Comparison of ENCODE assay signal across 7 mouse cellular contexts in genomic region chr13:20184239-20185033, GRCm38 (mm10).
DNase-seq lines count a peak whose midpoint lies in the region; ATAC-seq and TF ChIP-seq lines count a peak whose summit lies in the region.

No protein-coding gene starts in this region.

- H3K4me2 ChIP-seq in liver, embryonic 16.5 days (ENCODE audit: low read depth, low read length), result peak overlapping the region; percentile 39

- peak; percentile 17 for ATAC-seq in granulocyte monocyte progenitor cell, adult 5-6 weeks (replicated peaks; ENCODE audit: poor library complexity, severe bottlenecking)
- ATAC-seq in liver, embryonic 16.5 days (ENCODE audit: low read depth), result peak; percentile 22; the same call in 1 of the 2 replicates

- TF ChIP-seq POLR2A in spleen, adult 2 months (IDR thresholded peaks at IDR 0.05; ENCODE audit: low read depth, low read length), result no peak

- H3K36me3 ChIP-seq in spleen, adult 2 months (ENCODE audit: control insufficient read depth, insufficient read depth, low read length), result no peaks in the 10 kb centered on the region; the same call in 1 of the 2 replicates
- no peaks in the 10 kb centered on the region for H3K36me3 ChIP-seq in liver, embryonic 16.5 days (ENCODE audit: control insufficient read depth, insufficient read depth)

- 3% methylated on average over 13 of the region's 13 CpGs for WGBS in spleen, adult 2 months
- 12% methylated on average over 13 of the region's 13 CpGs for WGBS in liver, embryonic 16.5 days (ENCODE audit: insufficient replicate concordance)

- H3K27ac ChIP-seq in spleen, adult 2 months (ENCODE audit: insufficient read depth, low read length), result peak overlapping the region; percentile 92
- peak overlapping the region; percentile 20 for H3K27ac ChIP-seq in liver, embryonic 16.5 days (ENCODE audit: low read length)

- H3K4me3 ChIP-seq in spleen, adult 2 months (ENCODE audit: extremely low read depth, insufficient read depth, insufficient read length), result peak overlapping the region; percentile 63
- peak overlapping the region; percentile 39; the same call in 1 of the 2 replicates for H3K4me3 ChIP-seq in liver, embryonic 16.5 days (ENCODE audit: low read depth, low read length)

- DNase-seq in spleen, adult 2 months (ENCODE audit: low read depth in 1 of 2, low spot score in 2 of 2), result peak; percentile 30 to 40
- DNase-seq in spleen, postnatal 14 days (ENCODE audit: low spot score in 2 of 2), result no peak
- DNase-seq in thymus, postnatal 0 days (ENCODE audit: low spot score), result peak; percentile 79
- DNase-seq in adipocyte (ENCODE audit: low spot score), result no peak
- DNase-seq in layer of hippocampus, postnatal 25 days (ENCODE audit: extremely low spot score in 1 of 2, low spot score in 1 of 2), result no peak

- H3K27me3 ChIP-seq in spleen, adult 2 months (ENCODE audit: control insufficient read depth, insufficient read depth, low read length), result no peaks in the 10 kb centered on the region
- peaks cover 13% of the 10 kb centered on the region for H3K27me3 ChIP-seq in liver, embryonic 16.5 days (ENCODE audit: control insufficient read depth, insufficient read depth, low read depth, low read length)

- no peak overlapping the region for H3K9ac ChIP-seq in liver, embryonic 16.5 days (ENCODE audit: low read depth, low read length)

- no peaks in the 10 kb centered on the region for H3K9me3 ChIP-seq in liver, embryonic 16.5 days (replicated peaks; ENCODE audit: control insufficient read depth, low read length)

- TF ChIP-seq CTCF in spleen, adult 2 months (IDR thresholded peaks at IDR 0.05; ENCODE audit: extremely low read depth, insufficient read depth, insufficient read length, insufficient replicate concordance), result no peak

- H3K4me1 ChIP-seq in spleen, adult 2 months (ENCODE audit: control insufficient read depth, insufficient read depth, insufficient read length), result peaks cover 21% of the 10 kb centered on the region; the same call in 1 of the 2 replicates
- H3K4me1 ChIP-seq in liver, embryonic 16.5 days (ENCODE audit: control insufficient read depth, low read depth, low read length), result peaks cover 19% of the 10 kb centered on the region

Comparison
In these comparisons a context has a peak if more than half of its experiments do, and no peak if none do; other contexts are left out.
1. DNase-seq: peak in spleen, adult 2 months (2 of 2) and thymus, postnatal 0 days (single experiment); none in spleen, postnatal 14 days (0 of 2), adipocyte (single experiment) and layer of hippocampus, postnatal 25 days (0 of 2).